Mouse (Mus musculus): ENCODE measurements around the gene Ttc22.

Ttc22 gene

DNA sequence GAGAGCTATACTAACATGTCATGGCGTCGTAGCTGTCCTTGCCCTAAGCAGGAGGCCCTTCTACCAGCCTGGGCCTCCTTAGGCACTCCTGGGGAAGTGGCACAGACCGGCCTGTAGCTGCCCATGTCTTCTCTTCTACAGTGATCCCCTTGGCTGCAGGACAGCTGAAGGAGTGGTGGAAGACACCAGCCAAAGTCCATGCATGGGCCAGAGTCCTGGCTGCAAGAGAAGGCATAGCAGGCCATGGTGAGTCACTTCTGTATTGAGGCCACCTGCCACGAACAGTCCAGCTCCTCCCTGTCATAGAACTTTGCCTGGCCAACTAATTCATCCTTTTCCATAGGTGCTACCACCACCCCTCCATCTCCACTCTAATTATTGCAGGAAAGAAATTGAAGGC, 3.3 kb upstream of the Ttc22 start:
- no peak for DNase-seq

DNA sequence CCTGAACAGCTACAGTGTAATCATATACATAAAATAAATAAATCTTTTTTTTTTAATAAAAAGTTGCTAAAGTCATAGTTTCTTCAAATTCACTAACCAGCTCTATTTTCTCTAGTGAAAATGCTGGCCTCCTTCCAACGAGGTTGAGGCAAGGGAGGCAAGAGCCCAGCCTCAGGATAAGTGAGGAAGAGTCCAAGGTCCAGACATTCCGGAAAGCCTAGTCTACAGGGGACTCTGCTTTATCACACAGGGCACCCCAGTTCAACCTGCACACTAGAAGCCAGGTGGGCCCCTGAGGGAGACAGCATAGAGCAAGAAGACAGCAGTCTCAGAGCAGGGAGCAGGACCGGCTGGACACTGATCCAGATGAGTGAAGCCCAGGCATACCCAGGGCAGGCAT, 804 bp upstream of the Ttc22 start:
- no peak for DNase-seq

DNA sequence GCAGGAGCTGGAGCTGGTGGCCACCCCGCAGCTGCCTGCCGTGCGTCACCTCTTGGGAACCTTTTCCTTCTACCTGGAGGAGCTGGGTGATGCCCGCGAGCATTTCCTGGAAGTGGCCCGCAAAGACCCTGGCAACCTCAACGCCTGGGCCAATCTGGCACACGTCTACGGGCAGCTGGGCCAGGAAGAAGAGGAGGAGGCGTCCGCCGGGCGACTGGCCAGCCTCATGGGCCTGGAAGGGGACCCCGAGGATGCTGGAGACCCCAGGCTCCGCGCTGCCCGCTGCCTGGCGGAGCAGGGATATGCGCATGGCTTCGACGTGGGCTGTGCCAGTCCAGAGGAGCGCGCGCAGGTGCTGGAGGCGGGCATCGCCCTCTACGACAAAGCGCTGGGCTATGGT, 480 bp downstream of the Ttc22 start:
- DNase-seq, result no peak

DNA sequence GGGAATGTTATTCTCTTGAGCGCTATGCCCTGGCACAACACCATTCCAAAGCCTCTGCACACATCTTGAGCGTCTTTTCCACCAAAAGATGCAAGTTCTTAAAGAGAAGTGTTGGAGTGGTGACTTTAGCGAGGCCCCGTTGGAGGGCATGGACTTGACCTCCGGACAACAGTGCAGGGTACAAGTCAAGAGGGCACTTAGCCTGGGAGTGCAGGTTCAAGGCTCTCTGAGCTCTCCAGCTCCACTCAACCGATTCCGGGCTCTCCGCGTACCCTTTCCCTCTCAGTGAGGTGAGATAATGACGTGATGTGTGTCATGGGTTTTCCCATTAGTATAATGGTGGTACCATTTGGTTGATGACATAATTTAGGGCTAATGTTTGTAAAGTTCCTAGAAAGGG, 2.0 kb downstream of the Ttc22 start:
- DNase-seq, result no peak

DNA sequence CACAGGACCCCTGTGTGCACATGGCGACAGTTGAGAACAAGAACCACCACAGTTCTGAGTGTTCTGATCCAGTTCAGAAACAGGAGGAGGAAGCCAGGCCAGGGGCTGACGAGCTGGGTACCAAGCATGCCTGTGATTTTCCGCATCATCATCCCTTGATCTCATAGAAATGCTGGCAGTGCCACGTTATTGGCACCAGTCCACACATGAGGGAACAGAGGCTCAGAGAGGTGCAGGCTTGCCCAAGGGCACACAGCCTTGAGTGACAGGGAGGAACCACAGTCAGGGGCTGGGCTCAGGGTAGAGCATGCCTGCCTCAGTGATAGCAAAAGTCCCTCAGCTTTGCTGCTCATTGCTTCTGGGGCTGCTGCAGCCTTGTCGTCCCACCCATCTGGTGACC, 5.6 kb downstream of the Ttc22 start:
- no peak for DNase-seq

DNA sequence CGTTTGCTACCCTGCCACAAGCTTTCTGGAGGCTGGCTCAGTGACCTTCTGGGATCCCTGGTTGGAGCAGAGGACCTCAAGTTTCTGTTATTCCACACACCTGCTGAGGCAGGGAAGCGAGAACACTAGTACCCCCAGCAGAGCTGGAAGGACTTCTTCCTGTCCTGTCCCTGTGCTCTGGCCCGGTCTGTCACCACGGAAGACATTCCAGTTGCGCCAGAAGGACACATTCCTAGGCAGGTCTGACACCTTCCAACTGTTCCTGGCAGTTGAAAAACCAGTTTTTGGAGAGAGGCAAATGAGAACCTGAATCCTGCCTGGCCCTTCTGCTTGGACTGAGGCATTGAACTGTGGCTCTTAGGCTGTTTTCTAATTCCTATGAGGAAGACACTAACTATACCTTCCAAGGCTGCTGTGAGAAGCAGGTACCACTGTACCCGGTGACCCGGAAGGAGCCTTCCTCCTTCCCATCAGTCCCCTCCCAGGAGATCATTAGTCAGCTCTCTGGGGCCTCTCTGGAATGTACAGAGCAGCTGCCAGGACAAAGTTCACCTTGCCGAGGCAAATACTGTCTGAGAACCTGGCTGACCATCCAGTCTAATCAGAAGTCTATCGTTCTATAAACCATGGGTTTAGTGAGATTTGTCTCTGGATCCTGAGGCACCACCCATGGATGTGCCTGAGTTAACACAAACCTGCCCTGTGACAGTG, 6.6 kb downstream of the Ttc22 start:
- DNase-seq, result no peak

DNA sequence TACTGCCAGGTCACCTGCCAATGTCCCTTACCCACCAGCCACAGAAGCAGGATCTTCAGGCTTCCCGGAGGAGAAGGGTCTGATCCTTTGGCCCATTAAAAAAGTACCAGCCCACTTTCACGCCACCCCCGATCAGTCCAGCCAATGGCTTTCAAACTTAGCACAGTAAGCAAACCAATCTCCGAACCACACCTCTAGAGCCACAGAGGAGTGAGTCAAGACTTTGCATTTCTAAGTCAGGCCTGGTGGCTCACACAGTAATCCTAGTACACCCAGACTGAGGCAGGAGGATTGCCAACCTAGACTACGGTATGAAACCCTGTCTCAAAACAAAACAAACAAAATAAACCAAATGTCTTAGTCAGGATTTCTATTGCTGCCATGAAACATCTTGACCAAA, 7.1 kb downstream of the Ttc22 start:
- no peak for DNase-seq

DNA sequence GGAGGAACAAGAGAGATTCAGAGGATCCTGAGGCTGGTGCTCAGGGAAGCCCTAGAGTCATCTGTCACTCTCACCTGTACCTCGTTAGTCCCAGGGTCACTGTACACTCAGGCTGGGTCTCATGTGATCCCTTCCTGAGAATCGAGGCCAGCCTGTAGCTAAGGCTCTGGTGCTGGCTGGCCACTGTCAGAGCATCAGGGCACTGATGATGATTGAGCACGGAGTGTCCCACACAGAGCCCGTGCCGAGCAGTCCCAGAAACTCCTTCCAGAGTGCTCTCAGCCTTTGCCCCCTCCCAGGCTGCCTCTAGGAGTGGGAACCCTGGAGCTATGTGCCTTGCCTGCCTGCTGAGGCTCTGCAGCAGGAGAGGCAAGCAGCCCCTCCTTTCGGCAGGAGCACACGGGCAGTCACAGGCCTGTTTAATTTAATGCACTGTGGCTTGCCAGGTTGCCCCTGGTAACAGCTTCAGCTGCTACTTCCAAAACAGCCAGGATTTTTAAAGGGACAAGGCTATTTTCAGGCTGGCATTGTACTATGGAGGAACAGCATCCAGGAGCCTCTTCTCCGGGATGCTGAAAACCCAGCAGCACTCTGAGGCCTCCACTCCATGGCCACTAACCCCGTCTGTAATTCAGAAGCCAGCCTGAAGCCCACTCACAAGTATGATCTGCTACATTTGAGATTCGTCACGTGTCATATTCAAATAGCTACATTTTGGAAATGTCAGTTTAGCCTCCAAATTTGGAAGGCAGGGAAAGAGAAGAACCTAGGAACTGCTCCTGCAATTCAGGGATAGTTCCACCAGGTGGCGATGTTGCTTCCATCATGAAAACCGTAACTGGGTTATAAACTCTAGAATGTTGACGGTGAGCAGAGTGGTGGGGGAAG, 8.3 kb downstream of the Ttc22 start:
- DNase-seq, result peak; percentile 85

DNA sequence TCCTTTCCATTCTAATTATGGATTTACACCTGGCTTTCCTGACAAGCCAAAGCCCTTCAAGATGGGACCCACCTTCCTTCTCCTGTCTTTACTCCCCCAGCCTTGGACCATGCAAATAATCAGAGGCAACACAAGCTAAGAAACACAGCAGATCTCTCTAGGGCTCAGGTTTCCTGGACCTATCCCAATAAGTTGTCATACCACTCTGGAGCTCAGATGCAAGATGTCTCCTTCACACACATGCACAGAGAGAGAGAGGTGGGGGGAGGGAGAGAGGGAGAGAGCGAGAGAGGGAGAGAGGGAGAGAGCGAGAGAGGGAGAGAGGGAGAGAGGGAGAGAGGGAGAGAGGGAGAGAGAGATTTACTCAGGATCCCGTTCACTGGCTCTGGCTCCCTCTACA, 10.1 kb downstream of the Ttc22 start:
- DNase-seq, result no peak

DNA sequence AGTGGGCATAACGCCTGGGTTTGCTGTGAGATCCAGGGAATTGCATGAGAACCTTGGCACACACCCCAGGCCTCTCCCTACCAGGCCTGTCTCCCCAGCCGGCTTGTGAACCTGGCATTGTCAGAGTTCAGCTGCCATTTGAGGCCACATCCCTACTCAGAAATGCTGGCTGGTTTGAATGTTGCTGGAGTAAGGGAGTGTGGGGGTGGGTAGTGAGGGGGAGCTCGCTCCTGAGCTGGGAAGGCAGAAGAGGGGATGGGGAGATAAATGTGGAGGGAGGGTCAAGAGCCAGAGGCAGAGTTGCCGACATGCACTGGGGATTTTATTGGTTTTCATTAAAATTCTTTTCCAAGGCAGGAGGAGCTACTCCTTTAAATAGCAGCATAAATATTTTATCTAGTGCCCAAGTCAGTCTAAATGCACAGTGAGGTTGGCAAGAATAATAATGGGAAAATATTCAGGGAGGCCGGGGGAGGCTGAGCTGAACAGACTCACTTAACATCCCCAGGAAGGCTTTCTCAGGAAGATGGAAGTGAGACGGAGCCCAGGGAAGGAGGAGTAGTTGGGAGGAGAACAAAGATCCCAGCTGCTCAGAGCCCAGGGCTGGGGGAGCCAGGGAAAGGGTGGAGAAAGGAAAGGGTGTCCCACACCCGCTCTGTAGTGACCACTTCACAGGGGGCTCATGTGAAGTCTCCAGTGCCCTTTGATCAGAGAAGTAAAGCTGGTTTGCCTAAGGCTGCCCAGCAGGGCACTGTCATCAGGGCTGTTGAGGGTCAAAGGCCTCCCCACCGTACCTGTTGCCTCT, 11.3 kb downstream of the Ttc22 start:
- DNase-seq, result no peak

DNA sequence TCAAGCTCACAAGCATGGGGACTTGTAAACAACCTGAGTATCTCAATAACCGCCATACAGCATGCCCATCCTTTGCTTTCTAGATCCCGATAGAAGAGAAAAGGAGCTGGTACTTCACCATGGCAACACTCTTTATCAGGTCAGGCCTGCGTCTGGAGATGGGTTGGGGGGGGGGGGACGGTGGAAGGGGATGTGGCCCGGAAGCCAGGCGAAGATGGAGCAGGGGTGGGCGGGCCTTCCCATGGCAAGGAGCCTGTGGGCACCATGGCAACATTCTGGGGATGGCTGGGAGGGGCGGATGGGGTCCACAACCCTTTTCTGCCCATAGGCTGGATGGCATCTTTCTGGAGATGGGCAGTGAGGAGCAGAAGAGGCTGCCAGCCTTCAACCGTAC, 11.9 kb downstream of the Ttc22 start:
- peak; percentile 48 for DNase-seq

DNA sequence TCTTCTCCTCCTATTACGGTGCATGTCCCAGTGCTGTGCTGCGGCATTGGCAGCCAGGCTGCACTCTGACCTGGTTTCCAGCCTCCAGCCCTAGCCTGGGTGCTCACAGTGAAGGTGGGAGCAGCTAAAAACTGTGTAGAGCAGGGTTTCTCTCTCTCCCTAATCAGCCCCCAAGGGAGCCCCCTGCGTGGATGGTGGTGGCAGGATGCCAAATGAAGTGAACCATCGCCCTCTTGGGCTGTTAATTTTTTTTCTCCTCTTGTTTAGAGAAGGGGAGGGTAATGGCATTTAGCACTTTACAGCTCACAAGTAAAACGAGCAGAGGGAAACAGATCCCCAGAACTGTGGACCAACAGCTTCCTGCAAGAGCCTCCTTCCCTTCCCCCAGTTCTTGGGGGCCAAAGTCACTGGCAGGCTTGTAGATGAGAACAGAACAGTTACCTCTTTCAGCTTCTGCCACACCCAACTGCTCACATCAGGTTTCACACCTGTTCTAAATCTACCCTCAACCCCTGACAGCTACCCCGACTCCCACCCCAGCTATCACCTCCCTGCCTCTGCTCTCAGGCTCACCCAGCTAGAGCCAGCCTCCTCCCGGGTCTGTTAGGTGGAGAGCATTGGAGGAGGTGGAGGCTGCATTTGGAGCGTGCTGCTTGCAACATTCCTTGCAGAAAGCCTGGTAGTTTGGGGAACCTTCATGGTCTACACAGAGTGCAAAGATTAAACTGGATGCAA, 21.4 kb downstream of the Ttc22 start:
- no peak for DNase-seq

DNA sequence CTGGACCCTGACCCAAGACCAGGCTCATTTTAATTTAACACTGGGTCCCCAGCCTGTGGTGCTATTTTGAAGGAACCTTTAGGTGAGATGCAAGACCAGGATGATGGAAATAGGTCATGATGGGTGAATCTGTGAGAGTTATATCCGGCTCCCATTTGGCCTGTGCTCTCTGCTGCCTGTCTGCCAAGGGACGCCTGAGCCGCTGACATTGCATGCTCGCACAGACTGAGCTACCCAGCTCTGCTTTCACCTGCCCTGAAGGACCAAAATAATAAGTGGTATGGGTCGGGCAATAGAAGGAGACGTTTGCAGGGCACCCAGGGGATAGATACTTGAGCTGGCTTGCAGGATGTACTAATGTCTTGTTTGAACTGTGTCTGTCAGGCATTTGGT, 22.0 kb downstream of the Ttc22 start:
- DNase-seq, result no peak

DNA sequence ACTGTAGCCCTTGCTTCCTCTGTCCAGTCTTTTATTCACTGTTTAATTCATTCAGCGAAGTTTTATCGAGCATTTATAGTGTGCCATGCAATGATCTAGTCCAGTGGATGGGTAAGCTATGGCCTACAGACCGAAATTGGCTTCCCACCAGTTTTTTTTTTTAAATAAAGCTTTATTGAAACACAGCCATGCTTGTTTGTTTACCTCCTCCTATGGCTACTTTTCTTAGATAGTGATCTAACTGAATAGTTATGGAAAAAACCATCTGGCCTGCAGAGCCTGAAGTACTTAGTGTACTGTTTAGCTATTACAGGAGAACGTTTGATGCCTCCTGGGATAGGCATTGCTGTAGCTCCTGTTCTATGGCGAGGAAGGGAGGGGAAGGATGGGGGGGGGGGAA, 23.6 kb downstream of the Ttc22 start:
- no peak for DNase-seq

DNA sequence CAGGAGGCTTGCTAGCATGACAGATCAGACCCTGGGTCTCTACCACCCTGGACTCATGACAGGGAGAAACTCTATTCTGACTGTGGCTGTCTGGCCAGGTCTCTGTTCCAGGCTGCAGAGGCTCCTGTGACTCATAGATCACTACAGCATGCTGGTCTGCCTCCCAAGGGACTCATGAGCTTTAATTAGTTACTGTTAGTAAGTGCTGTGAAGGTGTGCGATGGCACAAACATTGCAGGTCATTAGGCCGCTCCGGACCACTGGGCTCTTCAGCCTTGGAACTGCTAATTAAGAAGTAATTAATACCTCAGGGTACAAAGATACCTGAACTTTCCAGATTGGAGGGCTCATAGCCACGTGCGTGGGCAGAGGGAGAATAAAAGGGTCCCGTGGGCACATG, 24.9 kb downstream of the Ttc22 start:
- no peak for DNase-seq

DNA sequence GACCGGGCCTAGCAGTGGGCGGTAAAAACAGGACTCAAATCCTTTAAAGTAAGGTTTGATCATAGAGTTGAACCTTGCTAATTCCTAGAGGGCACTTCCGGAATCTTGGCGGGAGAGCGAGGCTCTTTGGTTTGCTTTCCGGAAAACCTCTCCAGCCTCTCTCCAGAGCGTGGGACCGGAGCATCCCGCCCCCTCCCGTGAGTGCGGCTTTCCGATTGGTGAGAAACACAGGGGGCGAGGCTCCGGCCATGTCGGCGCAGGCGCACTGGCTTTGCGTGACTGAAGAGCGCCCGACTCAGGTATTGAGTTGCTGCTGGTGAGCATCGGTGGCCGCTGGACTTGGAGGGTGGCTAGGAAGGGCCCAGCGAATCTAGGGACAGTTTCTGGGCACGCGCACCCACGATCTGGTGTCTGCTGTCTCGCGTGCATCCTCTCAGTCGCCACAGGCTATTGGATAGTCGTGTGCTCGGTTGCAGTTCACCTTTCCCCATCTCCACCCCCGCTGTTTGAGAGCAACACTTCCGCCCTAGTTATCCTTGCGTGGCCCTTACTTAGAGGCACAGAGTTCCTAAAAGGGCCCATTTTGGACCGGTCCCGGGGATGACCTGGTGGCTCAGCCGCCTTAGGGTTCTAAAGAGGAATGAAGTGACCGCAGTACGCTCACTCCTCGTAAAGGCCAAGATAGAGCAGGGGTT, 28.7 kb downstream of the Ttc22 start, which contains the start of gene Pars2:
TSS of gene Pars2 (plus strand) at position 237 of the 695 bp plus-strand sequence.
- DNase-seq, result peak; percentile 98

DNA sequence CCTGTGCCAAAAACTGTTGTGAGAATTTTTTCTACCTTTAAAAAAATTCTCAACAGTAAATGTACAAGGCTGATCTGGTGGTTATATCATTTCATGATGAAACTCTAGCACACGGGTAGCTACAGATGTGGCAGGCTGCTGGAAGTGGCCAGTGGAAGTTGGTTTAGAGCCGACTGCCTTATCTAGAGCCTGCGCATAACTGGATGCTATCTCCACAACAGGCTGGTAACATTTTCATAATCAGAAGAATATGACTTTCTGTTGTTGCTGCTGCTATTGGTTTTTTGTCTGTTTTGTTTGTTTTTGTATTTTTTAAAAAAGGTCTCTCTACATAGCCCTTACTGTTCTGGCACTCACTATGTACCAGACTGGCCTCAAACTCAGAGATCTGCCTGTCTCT, 30.3 kb downstream of the Ttc22 start:
- no peak for DNase-seq

DNA sequence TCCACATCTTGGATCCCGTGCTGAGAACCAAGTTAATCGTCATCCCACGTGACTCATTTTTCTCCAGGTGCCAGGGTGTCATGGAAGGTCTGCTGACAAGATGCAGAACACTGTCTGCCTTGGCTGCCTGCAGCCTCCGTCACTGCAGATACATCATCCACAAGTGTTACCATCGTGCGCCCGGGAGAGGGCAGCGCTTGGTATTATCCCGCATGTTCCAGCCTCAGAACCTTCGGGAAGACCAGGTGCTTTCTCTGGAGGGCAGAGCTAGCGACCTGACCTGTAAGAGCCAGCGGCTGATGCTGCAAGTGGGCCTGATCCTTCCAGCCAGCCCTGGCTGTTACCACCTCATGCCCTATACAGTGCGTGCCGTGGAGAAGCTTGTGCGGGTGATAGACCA, 30.8 kb downstream of the Ttc22 start:
- no peak for DNase-seq

DNA sequence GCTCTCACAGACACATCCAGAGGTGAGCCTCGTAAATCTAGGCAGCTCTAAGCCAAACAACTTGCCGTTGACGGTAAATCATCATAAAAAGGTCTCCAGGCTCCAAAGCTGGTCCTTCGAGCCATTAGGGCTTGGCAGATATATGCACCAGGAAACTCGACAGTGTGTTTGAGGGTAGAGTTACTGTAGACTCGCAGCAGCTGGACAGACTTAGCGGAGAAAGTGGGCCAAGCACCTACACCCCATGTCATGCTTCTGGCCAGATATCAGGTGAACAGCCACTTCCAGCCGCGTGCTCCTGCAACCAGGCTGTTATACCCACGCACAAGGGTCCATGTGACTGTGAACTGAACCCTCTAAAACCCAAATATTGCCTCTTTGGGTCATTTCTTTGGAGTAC, 33.4 kb downstream of the Ttc22 start:
- no peak for DNase-seq

DNA sequence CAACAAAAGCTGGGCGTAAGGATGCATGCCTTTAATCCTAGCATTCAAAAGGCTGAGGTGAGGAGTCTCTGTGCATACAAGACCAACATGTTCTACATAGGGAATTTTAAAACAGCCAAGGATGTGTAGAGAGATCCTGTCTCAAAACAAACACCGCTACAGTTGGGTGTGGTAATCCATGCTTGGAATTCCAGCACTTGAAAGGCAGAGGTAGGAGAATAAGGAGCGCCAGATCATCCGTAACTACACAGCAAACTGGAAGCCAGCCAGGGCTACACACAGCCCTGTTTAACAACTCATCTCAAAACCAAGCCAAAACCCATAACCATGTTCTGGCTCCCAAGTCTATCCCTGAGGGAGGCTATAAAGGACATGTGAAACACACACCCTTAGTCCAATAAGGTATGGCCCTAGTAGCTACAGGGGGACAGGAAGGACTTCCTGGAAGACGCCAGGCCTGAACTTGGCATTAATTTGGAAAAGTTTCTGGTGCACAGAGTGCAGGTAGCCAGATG, 41.8 kb downstream of the Ttc22 start:
- no peak for DNase-seq

DNA sequence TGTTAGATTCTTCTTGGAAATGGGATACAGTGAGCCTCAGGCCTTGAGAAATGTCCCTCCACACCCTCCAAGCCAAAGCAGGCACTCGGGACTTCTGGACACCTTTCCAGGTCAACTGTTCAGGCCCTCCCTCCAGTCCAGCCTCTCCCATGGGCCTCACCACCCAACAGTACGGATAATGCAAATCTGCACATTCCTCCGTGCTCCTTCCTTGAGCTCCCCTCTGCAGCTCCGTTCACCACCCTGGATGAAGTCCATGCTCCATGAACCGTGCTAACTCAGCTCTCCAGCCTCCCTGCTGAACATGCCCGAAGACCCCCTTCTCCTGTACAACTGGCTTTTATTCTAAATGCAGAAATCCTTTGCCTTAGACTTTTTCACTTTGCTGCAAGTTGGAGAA, 42.5 kb downstream of the Ttc22 start:
- no peak for DNase-seq

DNA sequence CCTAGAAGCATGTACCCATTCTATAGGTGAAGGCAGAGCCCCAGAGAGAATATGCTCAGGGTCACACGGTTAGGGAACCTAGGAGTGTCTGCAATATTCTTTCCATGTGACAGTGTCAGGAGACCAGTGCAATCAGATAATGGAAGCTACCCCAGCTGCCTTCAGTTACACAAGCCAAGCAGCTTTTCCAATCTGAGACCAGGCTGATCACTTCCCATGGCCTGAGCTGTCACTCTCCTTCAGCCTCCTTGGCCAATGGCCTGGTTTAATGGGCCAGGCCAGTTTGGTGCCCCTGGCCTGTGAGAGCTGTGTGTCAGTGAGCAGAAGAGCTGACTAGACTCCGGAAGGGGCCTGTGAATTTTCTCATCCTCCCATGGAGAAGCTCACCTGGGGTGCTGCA, 43.0 kb downstream of the Ttc22 start:
- DNase-seq, result no peak

Measured in right cerebral cortex, postnatal 4 days (tissue).